Mouse (Mus musculus): ENCODE data around the gene Aspa. TPM values are rescaled to one million over a fixed set of nuclear protein-coding genes. Genes with fewer than 3 reads are reported as not detected.
"Not testable (repeated sequence)": the region's sequence is repeated elsewhere in the genome, so short reads cannot be mapped to it uniquely, and the experiment has no call there.

Gene Aspa
- 1.3 and 1.4 TPM in 2 replicates for polyA plus RNA-seq (2015; fragmentation: Nextera tagmentation; extraction: Ambion mirVana)

GRCm38 (mm10) chr11:73329442-73329841, at the start of gene Aspa, which contains the start of the genes Gm49340 and Spata22:
Gene Aspa (minus strand): TSS chr11:73329596.
Gene Gm49340 (plus strand): TSS chr11:73329741.
Gene Spata22 (plus strand): TSS chr11:73329741.
- H3K9me3 ChIP-seq, result no peaks in the 10 kb centered on the region
- no peak for ATAC-seq (ENCODE audit: borderline replicate concordance, extremely low read depth, low FRiP score, low TSS enrichment)
- H3K4me1 ChIP-seq, result 0 out of 2 replicates have a peak, but pooled peaks cover 8% of the 10 kb centered on the region
- H3K27ac ChIP-seq, result no peak within 1 kb of the TSS
- WGBS, result 72% methylated on average over 27 of the region's 27 CpGs
- no peaks in the 10 kb centered on the region for H3K27me3 ChIP-seq
- no peaks in the 10 kb centered on the region for H3K36me3 ChIP-seq
- no peak within 1 kb of the TSS for H3K9ac ChIP-seq
- no peak within 1 kb of the TSS for H3K4me3 ChIP-seq
- H3K4me2 ChIP-seq, result no peak within 1 kb of the TSS

GRCm38 (mm10) chr11:73370946-73371345, 41.5 kb upstream of the Aspa start, which contains the start of gene Olfr376:
Gene Olfr376 (plus strand): TSS chr11:73371246.
- no peaks in the 10 kb centered on the region for H3K4me1 ChIP-seq
- H3K4me2 ChIP-seq, result no peak within 1 kb of the TSS
- H3K9me3 ChIP-seq, result no peaks in the 10 kb centered on the region
- H3K9ac ChIP-seq, result no peak within 1 kb of the TSS
- H3K4me3 ChIP-seq, result no peak within 1 kb of the TSS
- no peak for ATAC-seq (ENCODE audit: borderline replicate concordance, extremely low read depth, low FRiP score, low TSS enrichment)
- 89% methylated on average over 2 of the region's 2 CpGs for WGBS
- no peaks in the 10 kb centered on the region for H3K36me3 ChIP-seq
- H3K27me3 ChIP-seq, result no peaks in the 10 kb centered on the region
- H3K27ac ChIP-seq, result no peak within 1 kb of the TSS

- Histone ChIP-seq H3K27me3 (no peaks in the 10 kb centered on the region), H3K9ac (no peak within 1 kb of the TSS), H3K4me1 (no peaks in the 10 kb centered on the region), H3K27ac (no peak within 1 kb of the TSS), H3K4me3 (no peak within 1 kb of the TSS), H3K9me3 (no peaks in the 10 kb centered on the region), H3K4me2 (no peak within 1 kb of the TSS), H3K36me3 (no peaks in the 10 kb centered on the region)
- ATAC-seq (ENCODE audit: borderline replicate concordance, extremely low read depth, low FRiP score, low TSS enrichment), result no peak
- WGBS, result 42% methylated on average over 3 of the region's 3 CpGs
These were observed 21.1 kb upstream of the Aspa start, which contains the start of gene Olfr20 for GRCm38 (mm10) chr11:73350483-73350882. Gene Olfr20 (plus strand): TSS chr11:73350783.

GRCm38 (mm10) chr11:73336919-73337318, 7.5 kb upstream of the Aspa start:
- H3K9me3 ChIP-seq, result no peaks in the 10 kb centered on the region
- no peak overlapping the region for H3K9ac ChIP-seq
- no peaks in the 10 kb centered on the region for H3K4me1 ChIP-seq
- H3K36me3 ChIP-seq, result no peaks in the 10 kb centered on the region
- no peak overlapping the region for H3K27ac ChIP-seq
- WGBS, result 68% methylated on average over 4 of the region's 4 CpGs
- no peak for ATAC-seq (ENCODE audit: borderline replicate concordance, extremely low read depth, low FRiP score, low TSS enrichment)
- no peak overlapping the region for H3K4me2 ChIP-seq
- H3K4me3 ChIP-seq, result no peak overlapping the region
- H3K27me3 ChIP-seq, result no peaks in the 10 kb centered on the region

GRCm38 (mm10) chr11:73333357-73333756, 4.0 kb upstream of the Aspa start:
- Histone ChIP-seq H3K27ac (no peak overlapping the region), H3K27me3 (no peaks in the 10 kb centered on the region), H3K36me3 (no peaks in the 10 kb centered on the region), H3K4me2 (no peak overlapping the region), H3K9ac (no peak overlapping the region), H3K4me1 (no peaks in the 10 kb centered on the region), H3K9me3 (no peaks in the 10 kb centered on the region), H3K4me3 (no peak overlapping the region)
- no peak for ATAC-seq (ENCODE audit: borderline replicate concordance, extremely low read depth, low FRiP score, low TSS enrichment)
- WGBS, result 70% methylated on average over 2 of the region's 2 CpGs

GRCm38 (mm10) chr11:73327361-73327760, 2.0 kb downstream of the Aspa start:
- no peaks in the 10 kb centered on the region for H3K27me3 ChIP-seq
- H3K27ac ChIP-seq, result no peak overlapping the region
- H3K4me1 ChIP-seq, result 0 out of 2 replicates have a peak, but pooled peaks cover 8% of the 10 kb centered on the region
- no peaks in the 10 kb centered on the region for H3K36me3 ChIP-seq
- peak; percentile 87; the same call in 1 of the 2 replicates for ATAC-seq (ENCODE audit: borderline replicate concordance, extremely low read depth, low FRiP score, low TSS enrichment)
- H3K4me3 ChIP-seq, result no peak overlapping the region
- 50% methylated on average over 4 of the region's 4 CpGs for WGBS
- H3K4me2 ChIP-seq, result no peak overlapping the region
- H3K9ac ChIP-seq, result no peak overlapping the region
- H3K9me3 ChIP-seq, result no peaks in the 10 kb centered on the region

- Histone ChIP-seq H3K27ac (no peak overlapping the region), H3K9ac (no peak overlapping the region), H3K36me3 (no peaks in the 10 kb centered on the region), H3K4me3 (no peak overlapping the region), H3K4me2 (0 out of 2 replicates have a peak overlapping the region, but pooled peaks have one; percentile 5), H3K27me3 (no peaks in the 10 kb centered on the region), H3K4me1 (0 out of 2 replicates have a peak, but pooled peaks cover 8% of the 10 kb centered on the region), H3K9me3 (no peaks in the 10 kb centered on the region)
- ATAC-seq (ENCODE audit: borderline replicate concordance, extremely low read depth, low FRiP score, low TSS enrichment), result no peak
- 31% methylated on average over 12 of the region's 12 CpGs for WGBS
These were observed 2.9 kb downstream of the Aspa start for GRCm38 (mm10) chr11:73326485-73326886.

GRCm38 (mm10) chr11:73323906-73324830, 5.2 kb downstream of the Aspa start:
- no peak overlapping the region for H3K4me3 ChIP-seq
- 0 out of 2 replicates have a peak, but pooled peaks cover 8% of the 10 kb centered on the region for H3K4me1 ChIP-seq
- no peak overlapping the region for H3K9ac ChIP-seq
- no peaks in the 10 kb centered on the region for H3K9me3 ChIP-seq
- no peaks in the 10 kb centered on the region for H3K27me3 ChIP-seq
- no peak overlapping the region for H3K4me2 ChIP-seq
- no peak overlapping the region for H3K27ac ChIP-seq
- no peaks in the 10 kb centered on the region for H3K36me3 ChIP-seq
- WGBS, result 61% methylated on average over 9 of the region's 9 CpGs
- ATAC-seq (ENCODE audit: borderline replicate concordance, extremely low read depth, low FRiP score, low TSS enrichment), result no peak

GRCm38 (mm10) chr11:73321064-73321463, 8.3 kb downstream of the Aspa start:
- not testable (repeated sequence) for H3K27ac ChIP-seq; H3K4me1 ChIP-seq; H3K36me3 ChIP-seq; H3K4me2 ChIP-seq; H3K4me3 ChIP-seq; H3K27me3 ChIP-seq; H3K9ac ChIP-seq; ATAC-seq (ENCODE audit: borderline replicate concordance, extremely low read depth, low FRiP score, low TSS enrichment); H3K9me3 ChIP-seq
- 92% methylated on average over 13 of the region's 13 CpGs for WGBS

- not testable (repeated sequence) for H3K27me3 ChIP-seq; H3K9me3 ChIP-seq; H3K36me3 ChIP-seq; H3K27ac ChIP-seq; H3K4me1 ChIP-seq; H3K4me3 ChIP-seq; H3K4me2 ChIP-seq; H3K9ac ChIP-seq; ATAC-seq (ENCODE audit: borderline replicate concordance, extremely low read depth, low FRiP score, low TSS enrichment)
- WGBS, result 69% methylated on average over 2 of the region's 2 CpGs
These were observed 10.8 kb downstream of the Aspa start for GRCm38 (mm10) chr11:73318581-73318980.

- Histone ChIP-seq H3K27me3 (no peaks in the 10 kb centered on the region), H3K9ac (no peak overlapping the region), H3K4me3 (no peak overlapping the region), H3K27ac (no peak overlapping the region), H3K36me3 (no peaks in the 10 kb centered on the region), H3K9me3 (no peaks in the 10 kb centered on the region), H3K4me1 (no peaks in the 10 kb centered on the region), H3K4me2 (no peak overlapping the region)
- ATAC-seq (ENCODE audit: borderline replicate concordance, extremely low read depth, low FRiP score, low TSS enrichment), result no peak
- 48% methylated on average over 3 of the region's 3 CpGs for WGBS
These were observed 13.4 kb downstream of the Aspa start for GRCm38 (mm10) chr11:73315961-73316360.

GRCm38 (mm10) chr11:73303123-73303522, 26.3 kb downstream of the Aspa start:
- Histone ChIP-seq H3K4me1 (no peaks in the 10 kb centered on the region), H3K27ac (no peak overlapping the region), H3K9ac (no peak overlapping the region), H3K27me3 (no peaks in the 10 kb centered on the region), H3K4me3 (no peak overlapping the region), H3K4me2 (no peak overlapping the region), H3K36me3 (no peaks in the 10 kb centered on the region), H3K9me3 (no peaks in the 10 kb centered on the region)
- 61% methylated on average over 2 of the region's 2 CpGs for WGBS
- ATAC-seq (ENCODE audit: borderline replicate concordance, extremely low read depth, low FRiP score, low TSS enrichment), result no peak
